Mouse (Mus musculus): ENCODE data around the gene Snx15.

- TF ChIP-seq GATA1 (IDR thresholded peaks at IDR 0.05; ENCODE audit: borderline replicate concordance, low read length) (no peak), FLI1 (IDR thresholded peaks at IDR 0.05; ENCODE audit: low read length) (no peak)
These were observed 13.3 kb upstream of the Snx15 start, which contains the start of gene Arl2 for GRCm38 (mm10) chr19:6141394-6141749.
